Mouse (Mus musculus) heart, embryonic 16.5 days (tissue): ENCODE data around the gene Dcaf11. TPM values are rescaled to one million over a fixed set of nuclear protein-coding genes. Genes with fewer than 3 reads are reported as not detected.

Experiments
- ATAC-seq: fragments of 200-750 bp; cut with Nextera tagmentation; replicated peaks from 2 replicates; pipeline ENCODE4 v1.8.0; 2017; ENCODE audit warnings: moderate number of reproducible peaks; ENCODE audit not compliant: insufficient read depth, low FRiP score; ENCODE audit errors: extremely low read depth
- H3K27ac ChIP-seq: fragments of 300-500 bp; sonication (generic); 2 replicates; pipeline ENCODE4 v1.5.1; 2014; ENCODE audit warnings: mild to moderate bottlenecking, low read length, control low read depth, moderate library complexity
- H3K27me3 ChIP-seq: fragments of 300-500 bp; sonication (generic); 2 replicates; pipeline ENCODE4 v1.6.1; 2014; ENCODE audit warnings: low read length, mixed read lengths; ENCODE audit not compliant: control insufficient read depth, insufficient read depth
- H3K36me3 ChIP-seq: fragments of 300-500 bp; sonication (generic); 2 replicates; pipeline ENCODE4 v1.6.1; 2014; ENCODE audit not compliant: control insufficient read depth, insufficient read depth
- H3K4me1 ChIP-seq: fragments of 300-500 bp; sonication (generic); 2 replicates; pipeline ENCODE4 v1.6.1; 2014; ENCODE audit warnings: low read length, mixed read lengths; ENCODE audit not compliant: control insufficient read depth, insufficient read depth
- H3K4me2 ChIP-seq: fragments of 300-500 bp; sonication (generic); 2 replicates; pipeline ENCODE4 v1.6.1; 2014; ENCODE audit warnings: low read depth, mild to moderate bottlenecking, control low read depth, low read length
- H3K4me3 ChIP-seq: fragments of 300-500 bp; sonication (generic); 2 replicates; pipeline ENCODE4 v1.5.1; 2014; ENCODE audit warnings: mild to moderate bottlenecking, control low read depth, low read length
- H3K9ac ChIP-seq: fragments of 300-500 bp; sonication (generic); 2 replicates; pipeline ENCODE4 v1.6.1; 2014; ENCODE audit warnings: low read length, control low read depth
- H3K9me3 ChIP-seq: fragments of 300-500 bp; sonication (generic); replicated peaks from 2 replicates; pipeline ENCODE4 v1.6.1; 2016; ENCODE audit warnings: low read length; ENCODE audit not compliant: control insufficient read depth
- WGBS: fragments of 180-500 bp; shearing (Covaris S2); extraction: QIAGEN DNeasy Blood & Tissue Kit; methylation state at CpG from one replicate; pipeline ENCODE4 v1.1.7; 2014; 5-methylcytosine and 5-hydroxymethylcytosine counted together
- polyA plus RNA-seq: library from polyadenylated mRNA; unstranded; fragments of >200 nt; fragmentation: Nextera tagmentation; extraction: Ambion mirVana; gene quantifications from 2 replicates; pipeline ENCODE4 v1.2.1, GENCODE M21; 2015

Dcaf11 gene
- polyA plus RNA-seq, 1 experiment from 2014 or later = 75.1 TPM

DNA sequence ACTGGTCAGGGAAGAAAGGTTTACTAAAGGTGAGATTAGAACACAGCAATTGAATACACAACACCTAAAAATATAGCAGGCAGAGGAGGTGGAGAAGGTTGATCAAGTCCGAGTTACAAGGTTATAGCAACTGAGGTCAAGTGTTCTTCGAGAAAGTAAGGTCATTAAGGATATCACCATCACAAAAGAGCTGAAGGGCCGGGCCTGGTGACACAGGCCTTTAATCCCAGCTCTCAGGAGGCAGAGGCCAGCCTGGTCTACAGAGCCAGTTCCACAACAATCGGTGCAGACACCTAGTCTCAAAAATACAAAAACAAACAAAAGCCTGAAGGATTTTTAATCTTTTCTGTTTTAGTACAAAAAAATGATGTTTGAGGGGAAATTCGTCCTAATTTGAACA lies 8.5 kb upstream of the Dcaf11 start:
- Histone ChIP-seq H3K36me3 (peaks cover 17% of the 10 kb centered on the region), H3K4me3 (no peak overlapping the region), H3K9ac (no peak overlapping the region), H3K4me2 (no peak overlapping the region), H3K27ac (no peak overlapping the region), H3K9me3 (no peaks in the 10 kb centered on the region), H3K27me3 (no peaks in the 10 kb centered on the region), H3K4me1 (no peaks in the 10 kb centered on the region)
- 68% methylated on average over 5 of the region's 5 CpGs for WGBS
- no peak for ATAC-seq

- Histone ChIP-seq H3K4me2 (no peak overlapping the region), H3K36me3 (peaks cover 13% of the 10 kb centered on the region), H3K4me3 (no peak overlapping the region), H3K9ac (no peak overlapping the region), H3K9me3 (no peaks in the 10 kb centered on the region), H3K4me1 (peaks cover 2% of the 10 kb centered on the region; the same call in 1 of the 2 replicates), H3K27ac (no peak overlapping the region), H3K27me3 (no peaks in the 10 kb centered on the region)
- 90% methylated on average over 8 of the region's 8 CpGs for WGBS
- no peak for ATAC-seq
Observed at GRCm38 (mm10) chr14:55551794-55552193, 8.0 kb upstream of the Dcaf11 start.

GRCm38 (mm10) chr14:55554635-55555034 lies 5.2 kb upstream of the Dcaf11 start:
- Histone ChIP-seq H3K27me3 (no peaks in the 10 kb centered on the region), H3K36me3 (no peaks in the 10 kb centered on the region), H3K27ac (no peak overlapping the region), H3K4me2 (no peak overlapping the region), H3K9ac (no peak overlapping the region), H3K4me1 (peaks cover 4% of the 10 kb centered on the region; the same call in 1 of the 2 replicates), H3K4me3 (no peak overlapping the region), H3K9me3 (no peaks in the 10 kb centered on the region)
- ATAC-seq = no peak

DNA sequence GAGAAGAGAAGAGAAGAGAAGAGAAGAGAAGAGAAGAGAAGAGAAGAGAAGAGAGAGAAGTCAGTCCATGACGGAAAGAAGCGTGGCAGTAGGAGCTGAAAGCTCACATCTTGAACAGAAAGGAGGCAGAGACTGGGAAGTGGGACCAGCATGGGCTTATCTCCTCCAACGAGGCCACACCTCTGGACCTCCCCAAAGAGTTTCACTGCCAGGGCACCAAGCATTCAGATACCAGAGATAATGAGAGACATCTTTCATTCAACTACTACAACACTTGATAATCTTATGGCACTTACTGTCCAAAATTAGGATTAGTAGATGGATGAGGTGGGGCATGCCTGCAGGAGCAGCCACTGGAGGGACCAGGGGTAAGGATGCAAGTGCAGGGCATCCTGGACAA lies 4.0 kb upstream of the Dcaf11 start:
- ATAC-seq = no peak

DNA sequence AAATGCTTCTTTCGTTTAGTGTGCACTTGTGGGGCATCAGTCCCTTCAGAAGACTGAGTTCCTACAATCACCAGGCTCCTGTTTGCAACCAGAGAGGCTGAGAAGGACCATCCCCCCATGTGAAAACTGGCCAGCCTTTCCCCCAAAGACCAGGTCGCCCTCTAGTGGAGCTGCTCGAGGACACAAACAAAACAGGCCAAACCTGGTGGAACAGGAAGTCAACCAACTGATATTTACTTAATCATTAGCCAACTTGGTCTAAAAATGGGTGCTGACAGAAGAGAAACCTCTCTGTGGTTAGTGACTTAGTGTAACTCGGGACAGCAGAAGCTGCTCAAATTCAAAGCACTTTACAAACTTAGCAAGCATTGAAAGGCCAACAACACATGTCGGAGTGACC lies 2.8 kb upstream of the Dcaf11 start:
- WGBS = 22% methylated on average over 5 of the region's 5 CpGs
- H3K4me3 ChIP-seq = no peak overlapping the region
- no peak for ATAC-seq
- H3K36me3 ChIP-seq = no peaks in the 10 kb centered on the region
- H3K27ac ChIP-seq = no peak overlapping the region
- peaks cover 12% of the 10 kb centered on the region for H3K4me1 ChIP-seq
- no peaks in the 10 kb centered on the region for H3K9me3 ChIP-seq
- H3K4me2 ChIP-seq = no peak overlapping the region
- no peaks in the 10 kb centered on the region for H3K27me3 ChIP-seq
- no peak overlapping the region for H3K9ac ChIP-seq

More for the DNA sequence above, 4.0 kb upstream of the Dcaf11 start:
- Histone ChIP-seq H3K4me3 (no peak overlapping the region), H3K9me3 (no peaks in the 10 kb centered on the region), H3K4me1 (peaks cover 4% of the 10 kb centered on the region; the same call in 1 of the 2 replicates), H3K27ac (no peak overlapping the region), H3K9ac (no peak overlapping the region), H3K4me2 (no peak overlapping the region), H3K27me3 (no peaks in the 10 kb centered on the region), H3K36me3 (no peaks in the 10 kb centered on the region)
- WGBS = 65% methylated on average over 3 of the region's 3 CpGs

- H3K4me1 ChIP-seq = peaks cover 12% of the 10 kb centered on the region
- H3K27ac ChIP-seq = no peak overlapping the region
- no peak for ATAC-seq
- H3K4me3 ChIP-seq = no peak overlapping the region
- WGBS = 80% methylated on average over 3 of the region's 3 CpGs
- no peak overlapping the region for H3K4me2 ChIP-seq
- no peak overlapping the region for H3K9ac ChIP-seq
- H3K36me3 ChIP-seq = no peaks in the 10 kb centered on the region
- H3K27me3 ChIP-seq = no peaks in the 10 kb centered on the region
- H3K9me3 ChIP-seq = no peaks in the 10 kb centered on the region
Observed at GRCm38 (mm10) chr14:55557587-55557986, 2.2 kb upstream of the Dcaf11 start.

- H3K9ac ChIP-seq = peak overlapping the region; percentile 86
- WGBS = 58% methylated on average over 6 of the region's 6 CpGs
Observed at GRCm38 (mm10) chr14:55558740-55559448, 912 bp upstream of the Dcaf11 start.

GRCm38 (mm10) chr14:55560202-55561073 lies 632 bp downstream of the Dcaf11 start, which contains the start of gene A730061H03Rik:
A730061H03Rik (minus strand) TSS chr14:55560406.
- Histone ChIP-seq H3K4me3 (peak within 1 kb of the TSS; percentile 86), H3K4me1 (peaks cover 12% of the 10 kb centered on the region), H3K9ac (peak within 1 kb of the TSS; percentile 86), H3K4me2 (peak within 1 kb of the TSS; percentile 85), H3K27ac (peak within 1 kb of the TSS; percentile 100), H3K9me3 (no peaks in the 10 kb centered on the region), H3K36me3 (peaks cover 22% of the 10 kb centered on the region), H3K27me3 (no peaks in the 10 kb centered on the region)
- ATAC-seq = peak; percentile 94
- WGBS = under 1% methylated on average over 51 of the region's 51 CpGs

More at GRCm38 (mm10) chr14:55558740-55559448, 912 bp upstream of the Dcaf11 start:
- Histone ChIP-seq H3K36me3 (peaks cover 7% of the 10 kb centered on the region), H3K4me3 (no peak overlapping the region; the same call in 1 of the 2 replicates), H3K27me3 (no peaks in the 10 kb centered on the region), H3K27ac (peak overlapping the region; percentile 49; the same call in 1 of the 2 replicates), H3K9me3 (no peaks in the 10 kb centered on the region), H3K4me2 (peak overlapping the region; percentile 85), H3K4me1 (peaks cover 12% of the 10 kb centered on the region)
- ATAC-seq = no peak

DNA sequence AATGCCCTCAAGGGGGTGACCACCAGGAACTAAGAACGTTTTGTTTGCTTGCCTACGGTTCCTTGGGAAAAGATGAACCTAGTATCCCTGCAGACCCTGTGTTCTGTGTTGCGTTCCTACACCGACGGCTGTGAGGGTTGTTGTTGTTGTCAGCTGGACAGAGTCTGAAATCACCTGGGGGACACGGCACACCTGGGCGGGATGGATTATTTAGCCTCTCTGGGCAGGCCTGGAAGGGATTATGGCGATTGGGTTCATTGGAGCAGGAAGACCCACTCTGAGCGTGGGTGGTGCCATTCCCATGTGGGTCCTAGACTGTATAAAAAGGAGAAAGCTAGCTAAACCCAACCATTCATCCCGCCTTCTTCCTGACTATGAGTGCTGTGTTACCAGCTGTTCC lies 2.1 kb downstream of the Dcaf11 start:
- H3K27me3 ChIP-seq = no peaks in the 10 kb centered on the region

More for the DNA sequence above, 2.1 kb downstream of the Dcaf11 start:
- 84% methylated on average over 10 of the region's 10 CpGs for WGBS
- ATAC-seq = no peak
- Histone ChIP-seq H3K4me1 (peaks cover 10% of the 10 kb centered on the region), H3K27ac (no peak overlapping the region), H3K4me2 (peak overlapping the region; percentile 85; the same call in 1 of the 2 replicates), H3K9me3 (no peaks in the 10 kb centered on the region), H3K9ac (no peak overlapping the region), H3K36me3 (peaks cover 35% of the 10 kb centered on the region), H3K4me3 (no peak overlapping the region)
